Mouse (Mus musculus) MEL (cell line): ENCODE results near the gene Lrrfip1. TPM values are rescaled to one million over a fixed set of nuclear protein-coding genes. Genes with fewer than 3 reads are reported as not detected.

ENCODE experiments used
- DNase-seq: peaks from one replicate; pipeline ENCODE4 v3.0.0; 2011; ENCODE audit warnings: low read depth, low spot score
- H3K27ac ChIP-seq: 2 replicates; pipeline ENCODE4 v1.5.1; 2012; ENCODE audit warnings: low read depth, mild to moderate bottlenecking, control low read depth, low read length, moderate library complexity; ENCODE audit not compliant: control insufficient read depth
- H3K27me3 ChIP-seq, 2 experiments: fragments of 150-350 bp in 1 of 2; sonication (generic) in 1 of 2; 2 replicates each; pipeline ENCODE4 v1.6.1; 2012; ENCODE audit warnings: low read length in 2 of 2, mild to moderate bottlenecking in 2 of 2, improper control_type of control experiment in 1 of 2, moderate library complexity in 1 of 2; ENCODE audit not compliant: insufficient read depth in 2 of 2, control insufficient read depth in 1 of 2
- H3K36me3 ChIP-seq, 2 experiments: 2 replicates each; pipeline ENCODE4 v1.6.1; 2012 to 2014; ENCODE audit warnings: low read length in 2 of 2, improper control_type of control experiment in 1 of 2, inconsistent platforms in 1 of 2, mild to moderate bottlenecking in 1 of 2; ENCODE audit not compliant: insufficient read depth in 2 of 2, control insufficient read depth in 1 of 2
- H3K4me1 ChIP-seq, 2 experiments: fragments of 150-350 bp in 1 of 2; sonication (generic) in 1 of 2; 2 replicates each; pipeline ENCODE4 v1.6.1; 2012; ENCODE audit warnings: low read length in 2 of 2, improper control_type of control experiment in 1 of 2, mild to moderate bottlenecking in 1 of 2; ENCODE audit not compliant: insufficient read depth in 2 of 2, control insufficient read depth in 1 of 2
- H3K4me3 ChIP-seq, 2 experiments: fragments of 150-350 bp in 1 of 2; sonication (generic) in 1 of 2; 2 replicates each; pipeline ENCODE4 v1.5.1; 2012; ENCODE audit warnings: low read depth in 2 of 2, low read length in 2 of 2, mild to moderate bottlenecking in 2 of 2, moderate library complexity in 2 of 2, control low read depth in 1 of 2, improper control_type of control experiment in 1 of 2; ENCODE audit not compliant: control insufficient read depth in 1 of 2, insufficient read depth in 1 of 2
- H3K79me2 ChIP-seq: 2 replicates; pipeline ENCODE4 v1.6.1; 2012; ENCODE audit warnings: mild to moderate bottlenecking, low read length, moderate library complexity; ENCODE audit not compliant: control insufficient read depth, poor library complexity, insufficient read depth
- H3K9ac ChIP-seq: 2 replicates; pipeline ENCODE4 v1.6.1; 2012; ENCODE audit warnings: low read depth, mild to moderate bottlenecking, control low read depth, low read length, moderate library complexity; ENCODE audit not compliant: control insufficient read depth, poor library complexity, severe bottlenecking
- H3K9me3 ChIP-seq: fragments of 150-350 bp; sonication (generic); replicated peaks from 2 replicates; pipeline ENCODE4 v1.6.1; 2012; ENCODE audit warnings: mild to moderate bottlenecking, low read length, improper control_type of control experiment, moderate library complexity; ENCODE audit not compliant: insufficient read depth
- BHLHE40 ChIP-seq: IDR thresholded peaks from 2 replicates; pipeline ENCODE4 v1.6.1; 2012; ENCODE audit warnings: low read depth, mild to moderate bottlenecking, inconsistent platforms, low read length, improper control_type of control experiment, borderline replicate concordance
- CHD1 ChIP-seq: IDR thresholded peaks from 2 replicates; pipeline ENCODE4 v1.6.1; 2012; ENCODE audit warnings: low read depth, mild to moderate bottlenecking, inconsistent platforms, low read length, improper control_type of control experiment
- E2F4 ChIP-seq: IDR thresholded peaks from 2 replicates; pipeline ENCODE4 v1.6.1; 2011; ENCODE audit warnings: low read depth, low read length, improper control_type of control experiment, borderline replicate concordance
- EP300 ChIP-seq, 2 experiments: IDR thresholded peaks; 2 replicates each; pipeline ENCODE4 v1.6.1; 2011; ENCODE audit warnings: improper control_type of control experiment in 2 of 2, low read length in 2 of 2, low read depth in 1 of 2, mild to moderate bottlenecking in 1 of 2
- GABPA ChIP-seq: IDR thresholded peaks from 2 replicates; pipeline ENCODE4 v1.6.1; 2012; ENCODE audit warnings: low read depth, mild to moderate bottlenecking, inconsistent platforms, low read length, improper control_type of control experiment, moderate library complexity
- GATA1 ChIP-seq: IDR thresholded peaks from 2 replicates; pipeline ENCODE4 v1.6.1; 2011; ENCODE audit warnings: low read depth, low read length, improper control_type of control experiment
- HCFC1 ChIP-seq: IDR thresholded peaks from 2 replicates; pipeline ENCODE4 v1.6.1; 2012; ENCODE audit warnings: low read depth, mild to moderate bottlenecking, inconsistent platforms, low read length, improper control_type of control experiment, moderate library complexity
- JUND ChIP-seq: IDR thresholded peaks from 2 replicates; pipeline ENCODE4 v1.6.1; 2011; ENCODE audit warnings: low read depth, mild to moderate bottlenecking, improper control_type of control experiment, low read length
- KAT2A ChIP-seq: conservative IDR thresholded peaks from 2 replicates; pipeline ENCODE4 v1.6.1; 2012; ENCODE audit warnings: low read depth, low read length, improper control_type of control experiment, inconsistent platforms
- MEF2A ChIP-seq: IDR thresholded peaks from 2 replicates; pipeline ENCODE4 v1.6.1; 2014; ENCODE audit warnings: low read depth, mild to moderate bottlenecking, inconsistent platforms, low read length, improper control_type of control experiment; ENCODE audit not compliant: poor library complexity, insufficient replicate concordance, severe bottlenecking; ENCODE audit errors: extremely low read depth
- NRF1 ChIP-seq: IDR thresholded peaks from 2 replicates; pipeline ENCODE4 v1.6.1; 2014; ENCODE audit warnings: low read depth, mild to moderate bottlenecking, inconsistent platforms, low read length, improper control_type of control experiment, moderate library complexity; ENCODE audit not compliant: poor library complexity, insufficient read depth, severe bottlenecking
- POLR2A ChIP-seq, 2 experiments: IDR thresholded peaks; 2 replicates each; pipeline ENCODE4 v1.6.1; 2011 to 2012; ENCODE audit warnings: low read length in 2 of 2, mild to moderate bottlenecking in 2 of 2, control low read depth in 1 of 2, improper control_type of control experiment in 1 of 2, low read depth in 1 of 2, moderate library complexity in 1 of 2; ENCODE audit not compliant: control insufficient read depth in 1 of 2, insufficient read depth in 1 of 2, poor library complexity in 1 of 2
- POLR2AphosphoS5 ChIP-seq: IDR thresholded peaks from 2 replicates; pipeline ENCODE4 v1.6.1; 2012; ENCODE audit warnings: low read depth, borderline replicate concordance, mild to moderate bottlenecking, inconsistent platforms, low read length, moderate library complexity, mixed read lengths
- RCOR1 ChIP-seq: IDR thresholded peaks from 2 replicates; pipeline ENCODE4 v1.6.1; 2012; ENCODE audit warnings: low read depth, mild to moderate bottlenecking, inconsistent platforms, low read length, improper control_type of control experiment
- TAL1 ChIP-seq: IDR thresholded peaks from 2 replicates; pipeline ENCODE4 v1.6.1; 2012; ENCODE audit warnings: mild to moderate bottlenecking, inconsistent platforms, low read length, moderate library complexity, mixed read lengths
- TBP ChIP-seq: IDR thresholded peaks from 2 replicates; pipeline ENCODE4 v1.8.0; 2011; ENCODE audit warnings: low read depth, low read length, improper control_type of control experiment
- TCF12 ChIP-seq: IDR thresholded peaks from 2 replicates; pipeline ENCODE4 v1.6.1; 2014; ENCODE audit warnings: low read depth, mild to moderate bottlenecking, inconsistent platforms, low read length, improper control_type of control experiment, moderate library complexity
- USF1 ChIP-seq: IDR thresholded peaks from 2 replicates; pipeline ENCODE4 v1.6.1; 2014; ENCODE audit warnings: low read depth, mild to moderate bottlenecking, inconsistent platforms, low read length, improper control_type of control experiment, moderate library complexity
- USF2 ChIP-seq, 2 experiments: IDR thresholded peaks; 2 replicates each; pipeline ENCODE4 v1.6.1; 2011 to 2012; ENCODE audit warnings: improper control_type of control experiment in 2 of 2, low read length in 2 of 2, borderline replicate concordance in 1 of 2, inconsistent platforms in 1 of 2, low read depth in 1 of 2, mild to moderate bottlenecking in 1 of 2; ENCODE audit not compliant: insufficient read depth in 1 of 2
- ZKSCAN1 ChIP-seq: IDR thresholded peaks from 2 replicates; pipeline ENCODE4 v1.6.1; 2012; ENCODE audit warnings: low read depth, mild to moderate bottlenecking, inconsistent platforms, low read length, improper control_type of control experiment, moderate library complexity
- polyA plus RNA-seq, 2 experiments: library from polyadenylated mRNA; stranded (reverse) in 1 of 2; unstranded in 1 of 2; fragments of >175 nt in 1 of 2; fragments of >200 nt in 1 of 2; gene quantifications; 2 replicates each; pipeline versions ENCODE4 v1.2.1 to v1.2.4; 2012; ENCODE audit warnings: low replicate concordance in 2 of 2, low read depth in 1 of 2; ENCODE audit not compliant: insufficient read length in 2 of 2, insufficient read depth in 1 of 2, missing spikeins in 1 of 2
- total RNA-seq: library from RNA; depleted of rRNA; stranded (reverse); fragments of 300-350 nt; gene quantifications from 2 replicates; pipeline ENCODE4 v1.2.3, GENCODE M21; 2012

The Lrrfip1 gene
- total and polyA plus RNA-seq, 3 experiments: 12.9 to 15.4 TPM; not detected in 1

GRCm38 (mm10) chr1:91095853-91096252 lies 97.3 kb downstream of the Lrrfip1 start:
- peaks cover 5 to 6% of the 10 kb centered on the region in 2 experiments for H3K4me1 ChIP-seq
- H3K27me3 ChIP-seq: no peaks in the 10 kb centered on the region
- H3K79me2 ChIP-seq: no peaks in the 10 kb centered on the region
- no peak overlapping the region for H3K27ac ChIP-seq
- H3K9me3 ChIP-seq: no peaks in the 10 kb centered on the region
- no peak overlapping the region for H3K4me3 ChIP-seq
- peaks cover 0 to 11% of the 10 kb centered on the region in 2 experiments; a peak in 2 of 4 replicates for H3K36me3 ChIP-seq
- no peak overlapping the region for H3K9ac ChIP-seq
- TF ChIP-seq ZKSCAN1: no peak
- no peak for TF ChIP-seq GABPA
- no peak for TF ChIP-seq USF2 (IDR thresholded peaks at IDR 0.05; ENCODE audit: borderline replicate concordance in 1 of 2, insufficient read depth in 1 of 2, low read depth in 1 of 2, low read length in 2 of 2)
- TF ChIP-seq HCFC1: no peak
- no peak for TF ChIP-seq POLR2A (IDR thresholded peaks at IDR 0.05; ENCODE audit: control insufficient read depth in 1 of 2, insufficient read depth in 1 of 2, low read depth in 1 of 2, low read length in 2 of 2, poor library complexity in 1 of 2)
- no peak for TF ChIP-seq BHLHE40
- TF ChIP-seq GATA1: no peak
- TF ChIP-seq JUND: no peak
- no peak for TF ChIP-seq KAT2A
- TF ChIP-seq CHD1: no peak
- no peak for TF ChIP-seq EP300 (IDR thresholded peaks at IDR 0.05; ENCODE audit: low read depth in 1 of 2, low read length in 2 of 2)
- no peak for TF ChIP-seq NRF1
- no peak for TF ChIP-seq E2F4
- no peak for TF ChIP-seq MEF2A
- TF ChIP-seq RCOR1: no peak
- no peak for TF ChIP-seq TAL1
- no peak for TF ChIP-seq TCF12
- TF ChIP-seq USF1: no peak
- no peak for TF ChIP-seq POLR2AphosphoS5
- DNase-seq: no peak

GRCm38 (mm10) chr1:91096490-91096889 lies 98.0 kb downstream of the Lrrfip1 start:
- Histone ChIP-seq H3K9ac (no peak overlapping the region), H3K27ac (no peak overlapping the region), H3K36me3 (peaks cover 0 to 11% of the 10 kb centered on the region in 2 experiments; a peak in 2 of 4 replicates), H3K79me2 (no peaks in the 10 kb centered on the region), H3K9me3 (no peaks in the 10 kb centered on the region), H3K27me3 (no peaks in the 10 kb centered on the region), H3K4me3 (no peak overlapping the region), H3K4me1 (peaks cover 5 to 6% of the 10 kb centered on the region in 2 experiments)
- no peak for TF ChIP-seq TBP
- DNase-seq: no peak
